ENCODE assay signal across 13 mouse cellular contexts in the genomic region with DNA sequence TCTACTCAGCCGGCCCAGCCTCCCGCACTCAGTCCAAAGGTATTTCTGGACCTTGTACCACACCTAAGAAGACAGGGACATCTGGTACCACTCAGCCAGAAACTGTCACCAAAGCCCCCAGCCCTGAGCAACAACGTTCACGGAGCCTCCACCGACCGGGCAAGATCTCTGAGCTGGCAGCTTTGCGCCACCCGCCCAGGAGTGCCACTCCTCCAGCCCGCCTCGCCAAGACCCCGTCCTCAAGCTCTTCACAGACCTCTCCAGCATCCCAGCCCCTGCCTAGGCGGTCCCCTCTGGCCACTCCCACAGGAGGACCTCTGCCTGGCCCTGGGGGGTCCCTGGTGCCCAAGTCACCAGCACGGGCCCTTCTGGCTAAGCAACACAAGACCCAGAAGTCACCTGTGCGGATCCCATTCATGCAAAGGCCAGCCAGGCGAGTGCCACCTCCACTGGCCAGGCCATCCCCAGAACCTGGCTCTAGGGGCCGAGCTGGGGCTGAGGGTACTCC. TPM values are rescaled to one million over a fixed set of nuclear protein-coding genes. Genes with fewer than 3 reads are reported as not detected.
A peak's percentile ranks its signal among the peaks of the same experiment; 100 is the strongest.
DNase-seq lines count a peak whose midpoint lies in the region; ATAC-seq and TF ChIP-seq lines count a peak whose summit lies in the region.
"Had no signal": no experiment of that assay in that cellular context is flagged by ENCODE, and none has a peak within 500 bp of the region (broad histone marks: within the 10 kb centered on the region; RNA-seq: fewer than 3 reads in every experiment).

No protein-coding gene starts in this region.

- TF ChIP-seq CTCF in midbrain, postnatal 0 days (IDR thresholded peaks at IDR 0.05) = no peak

- intact Hi-C loops in heart, postnatal 10 days (cut with DNase I) = no loop called here

- WGBS in heart, embryonic 12.5 days = 40% methylated on average over 16 of the region's 16 CpGs
- 62% methylated on average over 16 of the region's 16 CpGs for WGBS in midbrain, embryonic 16.5 days
- 55% methylated on average over 16 of the region's 16 CpGs for WGBS in midbrain, embryonic 15.5 days
- 51% methylated on average over 16 of the region's 16 CpGs for WGBS in embryonic facial prominence, embryonic 11.5 days
- 63% methylated on average over 16 of the region's 16 CpGs for WGBS in midbrain, postnatal 0 days

- H3K4me3 ChIP-seq in heart, embryonic 12.5 days = no peak overlapping the region
- no peak overlapping the region for H3K4me3 ChIP-seq in midbrain, embryonic 16.5 days (ENCODE audit: low read depth, low read length)
- no peak overlapping the region for H3K4me3 ChIP-seq in midbrain, embryonic 15.5 days
- no peak overlapping the region for H3K4me3 ChIP-seq in embryonic facial prominence, embryonic 11.5 days (ENCODE audit: low read depth, low read length)
- H3K4me3 ChIP-seq in midbrain, postnatal 0 days (ENCODE audit: low read depth, low read length) = no peak overlapping the region

- no peak for ATAC-seq in heart, embryonic 12.5 days (ENCODE audit: insufficient number of reproducible peaks, low FRiP score)
- ATAC-seq in midbrain, embryonic 16.5 days = no peak
- ATAC-seq in midbrain, embryonic 15.5 days (replicated peaks) = no peak
- ATAC-seq in embryonic facial prominence, embryonic 11.5 days (replicated peaks; ENCODE audit: insufficient number of reproducible peaks, low FRiP score, low TSS enrichment, low read depth) = no peak
- ATAC-seq in midbrain, postnatal 0 days (ENCODE audit: low FRiP score) = no peak
- ATAC-seq: CD4-positive, CD25-positive, alpha-beta regulatory T cell, adult 4 months had no signal

- no peaks in the 10 kb centered on the region for H3K9me3 ChIP-seq in heart, embryonic 12.5 days (replicated peaks)
- H3K9me3 ChIP-seq in midbrain, embryonic 16.5 days (replicated peaks; ENCODE audit: control insufficient read depth, low read length, poor library complexity, severe bottlenecking) = no peaks in the 10 kb centered on the region
- no peaks in the 10 kb centered on the region for H3K9me3 ChIP-seq in midbrain, embryonic 15.5 days
- no peaks in the 10 kb centered on the region for H3K9me3 ChIP-seq in embryonic facial prominence, embryonic 11.5 days (replicated peaks; ENCODE audit: control insufficient read depth, low read length)
- H3K9me3 ChIP-seq in midbrain, postnatal 0 days (ENCODE audit: low read length) = no peaks in the 10 kb centered on the region

- no peak for DNase-seq in heart, postnatal 10 days
- no peak for DNase-seq in embryonic facial prominence, embryonic 11.5 days (ENCODE audit: low spot score)
- no peak for DNase-seq in midbrain, postnatal 0 days (ENCODE audit: low spot score)
- DNase-seq in kidney, adult 9 months = no peak
- DNase-seq: kidney, adult 18-20 months; kidney, postnatal 36 days; lung, adult 18-20 months; lung, postnatal 4 days; thymus, adult 2 months had no signal

- peaks cover 83% of the 10 kb centered on the region for H3K27me3 ChIP-seq in heart, embryonic 12.5 days (replicated peaks)
- H3K27me3 ChIP-seq in midbrain, embryonic 16.5 days (ENCODE audit: control insufficient read depth, insufficient read depth, low read depth, low read length) = no peaks in the 10 kb centered on the region
- H3K27me3 ChIP-seq in midbrain, embryonic 15.5 days (replicated peaks) = no peaks in the 10 kb centered on the region
- H3K27me3 ChIP-seq in embryonic facial prominence, embryonic 11.5 days (ENCODE audit: control insufficient read depth, insufficient read depth, low read length) = peaks cover 56% of the 10 kb centered on the region
- H3K27me3 ChIP-seq in midbrain, postnatal 0 days (ENCODE audit: insufficient read depth, low read length) = no peaks in the 10 kb centered on the region

- H3K27ac ChIP-seq in heart, embryonic 12.5 days (ENCODE audit: poor library complexity, severe bottlenecking) = no peak overlapping the region
- no peak overlapping the region for H3K27ac ChIP-seq in midbrain, embryonic 16.5 days (ENCODE audit: low read length)
- no peak overlapping the region for H3K27ac ChIP-seq in midbrain, embryonic 15.5 days
- H3K27ac ChIP-seq in embryonic facial prominence, embryonic 11.5 days (replicated peaks; ENCODE audit: low read depth, low read length) = no peak overlapping the region
- 0 out of 2 replicates have a peak overlapping the region, but pooled peaks have one; percentile 18 for H3K27ac ChIP-seq in midbrain, postnatal 0 days (ENCODE audit: low read depth, low read length)

- no peak overlapping the region for H3K9ac ChIP-seq in heart, embryonic 12.5 days
- H3K9ac ChIP-seq in midbrain, embryonic 16.5 days (ENCODE audit: low read depth, low read length) = peak overlapping the region; percentile 11; the same call in 1 of the 2 replicates
- no peak overlapping the region for H3K9ac ChIP-seq in midbrain, embryonic 15.5 days
- 0 out of 2 replicates have a peak overlapping the region, but pooled peaks have one; percentile 18 for H3K9ac ChIP-seq in embryonic facial prominence, embryonic 11.5 days (replicated peaks; ENCODE audit: low read length)
- H3K9ac ChIP-seq in midbrain, postnatal 0 days (replicated peaks; ENCODE audit: low read length, poor library complexity, severe bottlenecking) = no peak overlapping the region

- peaks cover 52% of the 10 kb centered on the region for H3K4me1 ChIP-seq in heart, embryonic 12.5 days (replicated peaks)
- peaks cover 3% of the 10 kb centered on the region for H3K4me1 ChIP-seq in midbrain, embryonic 16.5 days (ENCODE audit: control insufficient read depth, insufficient read depth, low read length)
- H3K4me1 ChIP-seq in midbrain, embryonic 15.5 days = peaks cover 35% of the 10 kb centered on the region
- H3K4me1 ChIP-seq in embryonic facial prominence, embryonic 11.5 days (ENCODE audit: control insufficient read depth, insufficient read depth, low read length) = no peaks in the 10 kb centered on the region; the same call in 1 of the 2 replicates
- peaks cover under 1% of the 10 kb centered on the region for H3K4me1 ChIP-seq in midbrain, postnatal 0 days (ENCODE audit: insufficient read depth, low read length)

- peaks cover 17% of the 10 kb centered on the region for H3K36me3 ChIP-seq in heart, embryonic 12.5 days
- peaks cover 68% of the 10 kb centered on the region for H3K36me3 ChIP-seq in midbrain, embryonic 16.5 days (ENCODE audit: control insufficient read depth, insufficient read depth, low read length)
- H3K36me3 ChIP-seq in midbrain, embryonic 15.5 days (replicated peaks) = peaks cover 83% of the 10 kb centered on the region
- no peaks in the 10 kb centered on the region; the same call in 1 of the 2 replicates for H3K36me3 ChIP-seq in embryonic facial prominence, embryonic 11.5 days (replicated peaks; ENCODE audit: control insufficient read depth, insufficient read depth, low read depth, low read length)
- H3K36me3 ChIP-seq in midbrain, postnatal 0 days (ENCODE audit: insufficient read depth, low read length) = peaks cover 74% of the 10 kb centered on the region

- H3K4me2 ChIP-seq in heart, embryonic 12.5 days = peak overlapping the region; percentile 5; the same call in 1 of the 2 replicates
- H3K4me2 ChIP-seq in midbrain, embryonic 16.5 days (ENCODE audit: low read length) = no peak overlapping the region
- no peak overlapping the region for H3K4me2 ChIP-seq in midbrain, embryonic 15.5 days
- H3K4me2 ChIP-seq in embryonic facial prominence, embryonic 11.5 days (ENCODE audit: low read depth, low read length) = no peak overlapping the region
- no peak overlapping the region for H3K4me2 ChIP-seq in midbrain, postnatal 0 days (ENCODE audit: low read depth, low read length, poor library complexity, severe bottlenecking)

RNA-seq across cellular contexts. Expression of a gene that starts 5.8 kb away (rescaled TPM):
- 32.7 and 32.8 TPM in 2 replicates for polyA plus RNA-seq in heart, embryonic 12.5 days (2016; fragmentation: Nextera tagmentation; extraction: Ambion mirVana)
- 10 to 100 TPM; 15.3 to 17.9 TPM for total RNA-seq in heart, postnatal 10 days (2021)
- polyA plus RNA-seq in midbrain, embryonic 16.5 days (2015; fragmentation: Nextera tagmentation; extraction: Ambion mirVana) = 21.9 and 26.7 TPM in 2 replicates
- 25.4 and 28.0 TPM in 2 replicates for polyA plus RNA-seq in midbrain, embryonic 15.5 days (2015; fragmentation: Nextera tagmentation; extraction: Ambion mirVana)
- 36.5 and 41.6 TPM in 2 replicates for polyA plus RNA-seq in embryonic facial prominence, embryonic 11.5 days (2014; fragmentation: Nextera tagmentation; extraction: Ambion mirVana)
- total RNA-seq in midbrain, postnatal 0 days (2014; rRNA removed) = 15.6 and 23.1 TPM in 2 replicates
- polyA plus RNA-seq in midbrain, postnatal 0 days (2015; fragmentation: Nextera tagmentation; extraction: Ambion mirVana) = 26.5 and 29.6 TPM in 2 replicates

RNA-seq across cellular contexts. Expression of a gene that starts 14.8 kb away (rescaled TPM):
- polyA plus RNA-seq in heart, embryonic 12.5 days (2016; fragmentation: Nextera tagmentation; extraction: Ambion mirVana) = 1.0 and 1.5 TPM in 2 replicates
- 1 to 10 TPM; 1.7 to 1.8 TPM for total RNA-seq in heart, postnatal 10 days (2021)
- 5.6 and 6.5 TPM in 2 replicates for polyA plus RNA-seq in midbrain, embryonic 16.5 days (2015; fragmentation: Nextera tagmentation; extraction: Ambion mirVana)
- polyA plus RNA-seq in midbrain, embryonic 15.5 days (2015; fragmentation: Nextera tagmentation; extraction: Ambion mirVana) = 4.4 and 5.8 TPM in 2 replicates
- polyA plus RNA-seq in embryonic facial prominence, embryonic 11.5 days (2014; fragmentation: Nextera tagmentation; extraction: Ambion mirVana) = 1.6 and 2.9 TPM in 2 replicates
- total RNA-seq in midbrain, postnatal 0 days (2014; rRNA removed) = 5.2 and 7.5 TPM in 2 replicates
- 12.6 and 14.6 TPM in 2 replicates for polyA plus RNA-seq in midbrain, postnatal 0 days (2015; fragmentation: Nextera tagmentation; extraction: Ambion mirVana)

RNA-seq across cellular contexts. Expression of a gene that starts 15.2 kb away (rescaled TPM):
- polyA plus RNA-seq in heart, embryonic 12.5 days (2016; fragmentation: Nextera tagmentation; extraction: Ambion mirVana) = 3.1 and 3.7 TPM in 2 replicates
- total RNA-seq in heart, postnatal 10 days (2021) = 1 to 10 TPM; 2.2 to 2.4 TPM
- polyA plus RNA-seq in midbrain, embryonic 16.5 days (2015; fragmentation: Nextera tagmentation; extraction: Ambion mirVana) = 6.0 and 8.6 TPM in 2 replicates
- polyA plus RNA-seq in midbrain, embryonic 15.5 days (2015; fragmentation: Nextera tagmentation; extraction: Ambion mirVana) = 5.5 TPM in 2 replicates
- 4.3 and 4.5 TPM in 2 replicates for polyA plus RNA-seq in embryonic facial prominence, embryonic 11.5 days (2014; fragmentation: Nextera tagmentation; extraction: Ambion mirVana)
- total RNA-seq in midbrain, postnatal 0 days (2014; rRNA removed) = 3.8 and 5.3 TPM in 2 replicates
- 7.0 and 7.8 TPM in 2 replicates for polyA plus RNA-seq in midbrain, postnatal 0 days (2015; fragmentation: Nextera tagmentation; extraction: Ambion mirVana)

RNA-seq across cellular contexts. Expression of a gene that starts 18.8 kb away (rescaled TPM):
- 0.89 and 1.4 TPM in 2 replicates for polyA plus RNA-seq in heart, embryonic 12.5 days (2016; fragmentation: Nextera tagmentation; extraction: Ambion mirVana)
- total RNA-seq in heart, postnatal 10 days (2021) = 1 to 10 TPM; 4.7 to 5.0 TPM
- polyA plus RNA-seq in midbrain, embryonic 16.5 days (2015; fragmentation: Nextera tagmentation; extraction: Ambion mirVana) = 172 and 205 TPM in 2 replicates
- polyA plus RNA-seq in midbrain, embryonic 15.5 days (2015; fragmentation: Nextera tagmentation; extraction: Ambion mirVana) = 223 and 247 TPM in 2 replicates
- 11.0 and 15.8 TPM in 2 replicates for polyA plus RNA-seq in embryonic facial prominence, embryonic 11.5 days (2014; fragmentation: Nextera tagmentation; extraction: Ambion mirVana)
- 370 and 395 TPM in 2 replicates for total RNA-seq in midbrain, postnatal 0 days (2014; rRNA removed)
- 95.3 and 110 TPM in 2 replicates for polyA plus RNA-seq in midbrain, postnatal 0 days (2015; fragmentation: Nextera tagmentation; extraction: Ambion mirVana)

RNA-seq across cellular contexts. Expression of a gene that starts 22.3 kb away (rescaled TPM):
- 577 and 591 TPM in 2 replicates for polyA plus RNA-seq in heart, embryonic 12.5 days (2016; fragmentation: Nextera tagmentation; extraction: Ambion mirVana)
- total RNA-seq in heart, postnatal 10 days (2021) = 100 to 1,000 TPM; 859 to 871 TPM
- polyA plus RNA-seq in midbrain, embryonic 16.5 days (2015; fragmentation: Nextera tagmentation; extraction: Ambion mirVana) = 465 and 476 TPM in 2 replicates
- polyA plus RNA-seq in midbrain, embryonic 15.5 days (2015; fragmentation: Nextera tagmentation; extraction: Ambion mirVana) = 516 and 528 TPM in 2 replicates
- 886 and 948 TPM in 2 replicates for polyA plus RNA-seq in embryonic facial prominence, embryonic 11.5 days (2014; fragmentation: Nextera tagmentation; extraction: Ambion mirVana)
- total RNA-seq in midbrain, postnatal 0 days (2014; rRNA removed) = 971 and 1,162 TPM in 2 replicates
- 633 and 645 TPM in 2 replicates for polyA plus RNA-seq in midbrain, postnatal 0 days (2015; fragmentation: Nextera tagmentation; extraction: Ambion mirVana)

Comparison
In these comparisons a context has a peak if more than half of its experiments do, and no peak if none do; other contexts are left out.
1. H3K9ac ChIP-seq: peak in midbrain, embryonic 16.5 days (single experiment) and embryonic facial prominence, embryonic 11.5 days (single experiment); none in heart, embryonic 12.5 days (single experiment), midbrain, embryonic 15.5 days (single experiment) and midbrain, postnatal 0 days (single experiment).